Mouse (Mus musculus): Measurements from ENCODE around the gene 6430571L13Rik. TPM values are rescaled to one million over a fixed set of nuclear protein-coding genes. Genes with fewer than 3 reads are reported as not detected.

Gene 6430571L13Rik
- polyA plus RNA-seq, 1 experiment from 2014 or later = 0.14 TPM

DNA sequence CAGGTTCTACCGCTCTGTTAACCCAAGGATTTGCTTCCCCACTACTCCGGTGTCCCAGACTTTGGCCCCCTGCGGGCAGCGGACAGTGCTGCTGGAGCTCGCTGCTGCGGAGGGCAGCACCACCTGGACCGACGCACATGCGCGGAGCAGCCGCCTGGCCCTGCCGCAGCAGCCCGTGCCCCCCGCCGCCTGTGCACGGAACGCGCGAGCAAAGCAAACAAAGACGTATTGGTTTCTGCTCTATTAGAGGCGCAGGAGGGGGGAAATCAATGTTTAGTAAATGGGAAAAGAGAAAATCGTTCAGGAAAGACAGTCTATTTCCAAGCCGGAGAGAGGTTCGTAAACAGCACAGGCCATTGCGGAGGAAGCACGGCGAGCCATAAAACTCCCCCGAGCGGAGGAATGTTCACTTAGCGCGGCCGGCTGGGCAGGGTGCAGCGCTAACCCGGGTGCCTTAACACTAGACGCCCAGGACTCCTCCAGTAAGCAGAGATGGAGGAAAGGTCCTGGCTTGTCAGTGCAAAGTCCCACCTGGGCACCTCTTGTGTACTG lies 37.6 kb downstream of the 6430571L13Rik start:
- H3K4me2 ChIP-seq (replicated peaks; ENCODE audit: low read depth) = peak overlapping the region; percentile 55
- H3K36me3 ChIP-seq (ENCODE audit: control insufficient read depth, insufficient read depth) = no peaks in the 10 kb centered on the region
- H3K4me3 ChIP-seq (ENCODE audit: low read depth, low read length) = peak overlapping the region; percentile 30
- ATAC-seq = no peak
- no peak overlapping the region for H3K27ac ChIP-seq (ENCODE audit: low read depth, low read length)
- TF ChIP-seq CTCF (IDR thresholded peaks at IDR 0.05; ENCODE audit: low read depth) = no peak
- under 1% methylated on average over 35 of the region's 35 CpGs for WGBS
- no peaks in the 10 kb centered on the region for H3K4me1 ChIP-seq (replicated peaks; ENCODE audit: control insufficient read depth, insufficient read depth, low read length)
- peaks cover 56% of the 10 kb centered on the region for H3K27me3 ChIP-seq (replicated peaks; ENCODE audit: control insufficient read depth, insufficient read depth, low read length)
- no peak overlapping the region for H3K9ac ChIP-seq (ENCODE audit: low read depth, low read length)
- H3K9me3 ChIP-seq (ENCODE audit: control insufficient read depth) = no peaks in the 10 kb centered on the region

DNA sequence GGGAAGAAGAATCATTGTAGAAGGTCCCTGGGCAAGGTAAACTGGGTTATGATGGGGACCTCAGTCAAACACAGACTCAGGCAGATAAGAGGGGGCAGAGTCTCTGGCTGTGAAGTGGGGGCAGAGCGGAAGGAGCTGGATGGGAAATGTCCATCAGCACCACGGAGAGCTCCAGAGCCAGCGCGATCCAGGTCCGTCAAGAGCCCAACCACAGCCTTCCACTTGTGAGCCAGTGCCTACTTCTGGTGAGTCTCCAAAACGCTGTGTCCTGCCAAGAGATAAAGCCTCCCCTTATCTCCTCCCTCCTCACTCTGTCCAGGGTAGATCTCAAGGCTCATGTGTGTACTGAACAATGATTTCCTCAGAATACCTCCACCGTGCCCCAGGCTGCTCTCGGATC lies 41.3 kb downstream of the 6430571L13Rik start:
- Histone ChIP-seq H3K4me3 (ENCODE audit: low read depth, low read length) (no peak overlapping the region), H3K36me3 (ENCODE audit: control insufficient read depth, insufficient read depth) (no peaks in the 10 kb centered on the region), H3K27ac (ENCODE audit: low read depth, low read length) (no peak overlapping the region), H3K27me3 (replicated peaks; ENCODE audit: control insufficient read depth, insufficient read depth, low read length) (peaks cover 43% of the 10 kb centered on the region), H3K4me1 (replicated peaks; ENCODE audit: control insufficient read depth, insufficient read depth, low read length) (no peaks in the 10 kb centered on the region), H3K4me2 (replicated peaks; ENCODE audit: low read depth) (no peak overlapping the region), H3K9me3 (ENCODE audit: control insufficient read depth) (no peaks in the 10 kb centered on the region), H3K9ac (ENCODE audit: low read depth, low read length) (no peak overlapping the region)
- no peak for TF ChIP-seq CTCF (IDR thresholded peaks at IDR 0.05; ENCODE audit: low read depth)
- WGBS = 9% methylated on average over 8 of the region's 8 CpGs
- ATAC-seq = no peak

DNA sequence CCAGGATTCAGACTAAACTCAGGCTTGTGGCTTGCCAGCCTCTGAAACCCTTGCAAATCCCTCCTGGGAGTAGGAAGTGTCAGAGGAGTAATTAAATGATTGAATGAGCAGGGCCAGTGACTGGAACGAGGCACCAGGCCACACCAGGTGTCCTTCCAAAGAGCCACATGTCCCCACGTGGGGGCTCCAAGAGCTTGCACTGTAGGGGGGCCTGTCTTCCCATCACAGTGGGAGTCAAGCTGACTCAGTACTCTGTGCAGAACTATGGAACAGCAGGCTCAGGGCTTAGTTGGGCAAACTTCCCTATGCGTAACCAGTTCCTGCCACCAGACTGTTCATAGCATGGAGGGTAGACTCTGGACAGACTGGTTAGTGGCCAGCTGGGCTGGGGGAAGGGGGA lies 44.0 kb downstream of the 6430571L13Rik start:
- H3K4me2 ChIP-seq (replicated peaks; ENCODE audit: low read depth) = no peak overlapping the region
- WGBS = 36% methylated on average over 3 of the region's 3 CpGs
- no peak overlapping the region for H3K27ac ChIP-seq (ENCODE audit: low read depth, low read length)
- no peaks in the 10 kb centered on the region for H3K36me3 ChIP-seq (ENCODE audit: control insufficient read depth, insufficient read depth)
- H3K4me1 ChIP-seq (replicated peaks; ENCODE audit: control insufficient read depth, insufficient read depth, low read length) = no peaks in the 10 kb centered on the region
- H3K9ac ChIP-seq (ENCODE audit: low read depth, low read length) = no peak overlapping the region
- H3K27me3 ChIP-seq (replicated peaks; ENCODE audit: control insufficient read depth, insufficient read depth, low read length) = peaks cover 21% of the 10 kb centered on the region
- H3K4me3 ChIP-seq (ENCODE audit: low read depth, low read length) = no peak overlapping the region
- no peak for TF ChIP-seq CTCF (IDR thresholded peaks at IDR 0.05; ENCODE audit: low read depth)
- H3K9me3 ChIP-seq (ENCODE audit: control insufficient read depth) = no peaks in the 10 kb centered on the region
- no peak for ATAC-seq

DNA sequence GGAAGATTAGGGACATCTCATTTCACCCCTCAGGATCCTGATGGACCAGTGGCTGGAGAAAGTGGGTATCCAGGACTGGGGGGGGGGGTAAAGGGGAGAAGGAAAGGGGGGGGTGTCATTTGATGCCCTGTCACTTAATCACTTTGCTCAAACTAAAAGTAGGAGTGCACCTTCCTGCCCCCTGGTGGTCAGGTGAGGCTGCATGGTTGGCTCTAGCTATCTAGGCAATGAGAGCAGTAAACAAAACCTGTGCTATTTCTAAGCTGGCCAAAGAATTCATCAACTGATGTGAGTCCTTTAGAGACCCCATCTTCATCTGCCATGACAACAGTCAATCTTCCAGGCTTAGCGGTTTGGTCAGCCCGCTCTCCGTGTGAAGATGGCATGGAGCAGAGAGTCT lies 46.3 kb downstream of the 6430571L13Rik start:
- TF ChIP-seq CTCF (IDR thresholded peaks at IDR 0.05; ENCODE audit: low read depth) = peak; percentile 70
- Histone ChIP-seq H3K36me3 (ENCODE audit: control insufficient read depth, insufficient read depth) (no peaks in the 10 kb centered on the region), H3K4me3 (ENCODE audit: low read depth, low read length) (no peak overlapping the region), H3K4me2 (replicated peaks; ENCODE audit: low read depth) (no peak overlapping the region), H3K27ac (ENCODE audit: low read depth, low read length) (no peak overlapping the region), H3K27me3 (replicated peaks; ENCODE audit: control insufficient read depth, insufficient read depth, low read length) (peaks cover 11% of the 10 kb centered on the region; the same call in 1 of the 2 replicates), H3K9ac (ENCODE audit: low read depth, low read length) (no peak overlapping the region), H3K4me1 (replicated peaks; ENCODE audit: control insufficient read depth, insufficient read depth, low read length) (no peaks in the 10 kb centered on the region), H3K9me3 (ENCODE audit: control insufficient read depth) (no peaks in the 10 kb centered on the region)
- ATAC-seq = no peak
- 63% methylated on average over 3 of the region's 3 CpGs for WGBS

DNA sequence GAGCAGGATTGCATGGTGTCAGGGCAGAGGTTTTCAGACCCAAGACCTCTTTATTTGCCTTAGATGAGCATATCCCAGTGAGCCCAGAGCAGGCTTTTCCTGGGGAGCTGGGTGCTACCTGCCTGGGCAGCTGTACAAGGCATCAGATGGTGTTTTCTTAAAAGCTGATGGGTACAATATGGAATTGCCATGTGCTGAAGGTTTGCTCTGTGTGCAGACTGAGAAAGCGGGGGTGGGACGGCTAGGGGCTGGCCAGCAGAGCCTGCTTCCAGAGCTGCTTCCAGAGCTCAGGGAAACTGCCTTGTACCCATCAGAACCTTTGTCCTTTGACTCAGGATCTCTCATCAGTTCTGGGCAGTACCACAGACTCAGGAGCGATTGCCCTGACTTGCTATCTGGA lies 47.3 kb downstream of the 6430571L13Rik start:
- H3K27ac ChIP-seq (ENCODE audit: low read depth, low read length) = no peak overlapping the region
- no peak for TF ChIP-seq CTCF (IDR thresholded peaks at IDR 0.05; ENCODE audit: low read depth)
- H3K4me3 ChIP-seq (ENCODE audit: low read depth, low read length) = no peak overlapping the region
- H3K27me3 ChIP-seq (replicated peaks; ENCODE audit: control insufficient read depth, insufficient read depth, low read length) = peaks cover 2% of the 10 kb centered on the region; the same call in 1 of the 2 replicates
- no peaks in the 10 kb centered on the region for H3K9me3 ChIP-seq (ENCODE audit: control insufficient read depth)
- H3K36me3 ChIP-seq (ENCODE audit: control insufficient read depth, insufficient read depth) = no peaks in the 10 kb centered on the region
- no peak for ATAC-seq
- no peak overlapping the region for H3K9ac ChIP-seq (ENCODE audit: low read depth, low read length)
- WGBS = 87% methylated on average over 3 of the region's 3 CpGs
- H3K4me1 ChIP-seq (replicated peaks; ENCODE audit: control insufficient read depth, insufficient read depth, low read length) = no peaks in the 10 kb centered on the region
- H3K4me2 ChIP-seq (replicated peaks; ENCODE audit: low read depth) = no peak overlapping the region

DNA sequence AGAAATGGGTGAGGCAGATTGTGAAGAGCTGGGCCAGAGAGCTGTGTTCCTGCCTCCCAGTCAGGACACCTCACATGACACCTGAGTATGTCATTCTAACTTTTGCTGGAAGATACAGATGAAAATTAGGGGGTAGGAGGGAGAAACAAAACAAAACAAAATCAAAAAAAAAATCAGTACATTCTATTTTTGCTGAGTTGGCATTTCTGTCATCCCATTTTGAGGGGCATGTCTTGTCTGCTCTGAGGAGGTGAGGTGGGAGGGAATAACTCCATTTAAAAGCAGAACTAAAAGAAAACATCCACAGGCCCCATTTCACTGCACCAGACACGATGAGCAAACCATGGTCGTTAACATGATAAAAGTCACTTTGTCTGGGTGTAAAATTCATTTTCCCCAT lies 47.9 kb downstream of the 6430571L13Rik start:
- no peaks in the 10 kb centered on the region; the same call in 1 of the 2 replicates for H3K27me3 ChIP-seq (replicated peaks; ENCODE audit: control insufficient read depth, insufficient read depth, low read length)
- H3K9ac ChIP-seq (ENCODE audit: low read depth, low read length) = no peak overlapping the region
- no peak overlapping the region for H3K4me3 ChIP-seq (ENCODE audit: low read depth, low read length)
- no peaks in the 10 kb centered on the region for H3K4me1 ChIP-seq (replicated peaks; ENCODE audit: control insufficient read depth, insufficient read depth, low read length)
- H3K36me3 ChIP-seq (ENCODE audit: control insufficient read depth, insufficient read depth) = no peaks in the 10 kb centered on the region
- TF ChIP-seq CTCF (IDR thresholded peaks at IDR 0.05; ENCODE audit: low read depth) = no peak
- WGBS = 54% methylated on average over 2 of the region's 2 CpGs
- H3K9me3 ChIP-seq (ENCODE audit: control insufficient read depth) = no peaks in the 10 kb centered on the region
- H3K27ac ChIP-seq (ENCODE audit: low read depth, low read length) = no peak overlapping the region
- H3K4me2 ChIP-seq (replicated peaks; ENCODE audit: low read depth) = no peak overlapping the region
- no peak for ATAC-seq

DNA sequence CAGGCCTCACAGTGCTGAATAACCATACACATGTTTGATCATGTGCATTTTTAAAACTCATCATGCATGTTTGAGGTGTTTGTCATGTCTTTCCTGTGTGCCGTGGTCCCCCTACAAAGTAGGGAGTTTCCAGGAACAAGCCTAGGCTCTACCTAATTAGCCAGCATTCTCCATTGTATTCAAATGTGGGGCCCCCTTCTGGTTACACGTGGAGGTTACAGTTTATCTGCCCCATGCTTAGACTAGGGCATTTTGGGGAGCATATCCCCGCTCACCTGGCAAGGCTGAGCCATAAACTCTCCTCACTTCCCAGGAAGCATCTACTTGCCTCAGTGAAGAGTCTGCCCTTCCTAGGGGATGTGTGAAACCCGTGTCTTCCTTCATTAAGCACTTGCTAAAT lies 56.0 kb downstream of the 6430571L13Rik start:
- H3K9me3 ChIP-seq (ENCODE audit: control insufficient read depth) = no peaks in the 10 kb centered on the region
- H3K4me3 ChIP-seq (ENCODE audit: low read depth, low read length) = no peak overlapping the region
- H3K27ac ChIP-seq (ENCODE audit: low read depth, low read length) = no peak overlapping the region
- H3K27me3 ChIP-seq (replicated peaks; ENCODE audit: control insufficient read depth, insufficient read depth, low read length) = peaks cover 37% of the 10 kb centered on the region
- H3K9ac ChIP-seq (ENCODE audit: low read depth, low read length) = no peak overlapping the region
- ATAC-seq = no peak
- no peaks in the 10 kb centered on the region for H3K36me3 ChIP-seq (ENCODE audit: control insufficient read depth, insufficient read depth)
- WGBS = 28% methylated on average over 4 of the region's 4 CpGs
- H3K4me2 ChIP-seq (replicated peaks; ENCODE audit: low read depth) = no peak overlapping the region
- no peaks in the 10 kb centered on the region for H3K4me1 ChIP-seq (replicated peaks; ENCODE audit: control insufficient read depth, insufficient read depth, low read length)
- TF ChIP-seq CTCF (IDR thresholded peaks at IDR 0.05; ENCODE audit: low read depth) = peak; percentile 36

Data from intestine, postnatal 0 days (tissue).